Mouse (Mus musculus): ENCODE data around the gene C1ql2.
A peak's percentile ranks its signal among the peaks of the same experiment; 100 is the strongest.

Gene C1ql2

GRCm38 (mm10) chr1:120385029-120385571, 44.7 kb downstream of the C1ql2 start:
- no peak for DNase-seq (ENCODE audit: extremely low spot score, low spot score)

DNA sequence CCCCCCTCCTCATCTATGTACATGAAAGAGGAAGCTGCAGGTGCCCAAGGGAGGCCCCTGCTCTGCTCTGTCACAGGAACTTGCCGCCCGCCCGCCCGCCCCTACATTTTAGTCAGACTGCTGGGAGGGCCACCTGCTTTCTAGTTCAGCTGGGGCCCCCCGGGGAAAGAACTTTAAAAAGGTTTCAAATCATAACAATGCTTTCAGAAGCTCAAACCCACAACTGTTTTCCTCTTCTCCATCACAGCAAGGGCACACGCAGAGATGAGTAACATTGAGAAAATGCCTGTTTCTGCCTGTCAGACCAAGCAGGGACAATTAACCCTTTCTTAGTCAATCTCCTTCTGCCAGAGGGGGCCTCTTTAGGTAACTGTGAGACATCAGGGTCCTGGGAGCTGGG, 49.4 kb downstream of the C1ql2 start:
- no peak for DNase-seq (ENCODE audit: extremely low spot score, low spot score)

GRCm38 (mm10) chr1:120390336-120390735, 50.0 kb downstream of the C1ql2 start:
- DNase-seq (ENCODE audit: extremely low spot score, low spot score) = peak; percentile 66
